Mouse (Mus musculus) liver, embryonic 14.5 days (tissue): ENCODE measurements around the gene Dock9.

Source experiments
- CTCF ChIP-seq: IDR thresholded peaks from 2 replicates; pipeline ENCODE4 v1.5.1; 2016; ENCODE audit warnings: antibody characterized with exemption, low read depth, control low read depth
- EP300 ChIP-seq: IDR thresholded peaks from 2 replicates; pipeline ENCODE4 v1.6.1; 2016; ENCODE audit warnings: antibody characterized with exemption, low read depth

DNA sequence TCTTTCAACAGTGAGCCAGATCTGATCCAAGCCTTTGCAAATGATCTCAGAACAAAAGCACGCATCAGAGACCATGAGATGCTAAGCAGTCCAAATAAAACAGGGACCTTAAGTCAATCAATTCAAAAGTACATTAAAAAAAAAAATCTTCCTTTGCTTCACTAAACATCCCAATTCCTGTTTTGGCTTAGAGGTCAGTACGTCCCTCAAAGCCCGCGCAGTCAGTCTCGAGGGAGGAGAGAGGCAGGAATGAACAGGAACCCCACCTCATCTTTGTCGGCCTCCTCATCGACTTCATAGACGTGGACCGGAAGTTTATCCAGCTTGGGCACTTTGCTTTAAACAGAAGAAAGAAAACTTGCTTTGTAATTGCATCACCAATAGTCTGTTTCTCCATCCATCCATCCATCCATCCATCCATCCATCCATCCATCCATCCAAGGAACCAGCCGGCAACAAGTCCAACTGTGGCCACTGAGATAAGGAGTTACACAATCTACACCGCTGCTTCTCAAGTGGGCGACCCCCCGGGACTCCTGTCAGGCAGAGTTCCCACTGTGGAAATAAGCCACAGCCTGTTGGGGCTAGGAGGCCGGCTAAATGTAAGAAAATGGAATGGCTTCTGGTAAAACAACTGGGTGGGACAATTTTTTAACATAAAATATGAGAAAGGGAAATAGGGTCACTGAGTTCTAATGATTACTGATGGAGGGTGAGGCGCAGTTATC lies 137.3 kb downstream of the Dock9 start:
- TF ChIP-seq CTCF (no peak), EP300 (no peak)
